Mouse (Mus musculus) neural tube, embryonic 12.5 days (tissue): ENCODE results near the gene Masp1. TPM values are rescaled to one million over a fixed set of nuclear protein-coding genes. Genes with fewer than 3 reads are reported as not detected.
A peak's percentile ranks its signal among the peaks of the same experiment; 100 is the strongest.

Experiments
- ATAC-seq: fragments of 200-750 bp; cut with Nextera tagmentation; 2 replicates; pipeline ENCODE4 v1.8.0; 2017; ENCODE audit warnings: low read depth, mild to moderate bottlenecking, moderate TSS enrichment, moderate library complexity; ENCODE audit not compliant: low FRiP score
- H3K27ac ChIP-seq: fragments of 300-500 bp; sonication (generic); 2 replicates; pipeline ENCODE4 v1.5.1; 2016
- H3K27me3 ChIP-seq: fragments of 300-500 bp; sonication (generic); replicated peaks from 2 replicates; pipeline ENCODE4 v1.6.1; 2016; ENCODE audit warnings: mild to moderate bottlenecking
- H3K36me3 ChIP-seq: fragments of 300-500 bp; sonication (generic); 2 replicates; pipeline ENCODE4 v1.6.1; 2016; ENCODE audit warnings: mild to moderate bottlenecking
- H3K4me1 ChIP-seq: fragments of 300-500 bp; sonication (generic); 2 replicates; pipeline ENCODE4 v1.6.1; 2016
- H3K4me2 ChIP-seq: fragments of 300-500 bp; sonication (generic); replicated peaks from 2 replicates; pipeline ENCODE4 v1.6.1; 2016; ENCODE audit warnings: mild to moderate bottlenecking
- H3K4me3 ChIP-seq: fragments of 300-500 bp; sonication (generic); 2 replicates; pipeline ENCODE4 v1.5.1; 2016
- H3K9ac ChIP-seq: fragments of 300-500 bp; sonication (generic); 2 replicates; pipeline ENCODE4 v1.6.1; 2016; ENCODE audit warnings: mild to moderate bottlenecking
- H3K9me3 ChIP-seq: fragments of 300-500 bp; sonication (generic); 2 replicates; pipeline ENCODE4 v1.6.1; 2016; ENCODE audit warnings: mild to moderate bottlenecking
- WGBS: fragments of 180-500 bp; shearing (Covaris S2); methylation state at CpG from one replicate; pipeline ENCODE4 v1.1.7; 2016; 5-methylcytosine and 5-hydroxymethylcytosine counted together
- polyA plus RNA-seq: library from polyadenylated mRNA; unstranded; fragments of >200 nt; fragmentation: Nextera tagmentation; extraction: Ambion mirVana; gene quantifications from 2 replicates; pipeline ENCODE4 v1.2.1, GENCODE M21; 2016

The Masp1 gene
- polyA plus RNA-seq, 1 experiment from 2014 or later = 35.5 TPM

DNA sequence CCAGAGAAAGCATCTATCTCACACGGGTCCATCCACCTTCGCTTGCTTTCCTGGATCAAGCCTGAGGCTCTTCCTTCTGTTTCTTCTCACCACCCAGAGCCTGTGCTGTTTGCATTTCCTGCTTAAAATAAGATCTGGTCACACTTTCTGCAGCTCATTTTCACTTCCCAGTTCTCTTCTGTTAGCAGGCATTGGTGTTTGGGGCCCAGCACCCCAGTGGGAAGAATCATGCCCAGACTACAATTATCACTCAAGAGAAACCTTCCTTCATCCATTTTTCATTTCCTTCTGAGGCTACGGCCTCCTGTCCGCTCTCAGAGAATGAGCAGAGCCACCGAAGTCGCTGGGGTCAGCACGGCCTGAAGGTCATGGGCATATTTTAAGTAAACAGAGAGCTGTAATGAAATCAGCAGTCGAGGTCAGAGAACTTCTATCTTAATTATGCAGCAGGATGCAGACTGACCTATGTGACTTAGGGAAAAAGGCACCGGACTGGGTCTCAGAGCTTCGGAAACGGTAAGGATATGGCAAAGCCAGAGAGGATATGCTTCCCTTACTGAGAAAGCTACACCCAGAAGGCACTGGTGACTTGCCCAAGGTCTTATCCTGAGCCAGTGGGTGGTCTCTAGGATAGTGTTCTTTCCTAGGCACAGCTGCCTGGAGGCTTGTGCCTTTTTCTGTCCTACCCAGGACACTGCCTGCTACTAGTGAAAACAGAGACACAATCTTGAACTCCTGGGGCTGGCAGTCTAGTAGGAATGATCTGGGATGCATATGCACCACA, 14.5 kb downstream of the Masp1 start:
- WGBS = 58% methylated on average over 11 of the region's 11 CpGs
- Histone ChIP-seq H3K27me3 (no peaks in the 10 kb centered on the region), H3K4me2 (no peak overlapping the region), H3K36me3 (peaks cover 11% of the 10 kb centered on the region; the same call in 1 of the 2 replicates), H3K4me3 (no peak overlapping the region), H3K9me3 (no peaks in the 10 kb centered on the region), H3K27ac (no peak overlapping the region), H3K4me1 (peaks cover 21% of the 10 kb centered on the region), H3K9ac (no peak overlapping the region)
- ATAC-seq = no peak

DNA sequence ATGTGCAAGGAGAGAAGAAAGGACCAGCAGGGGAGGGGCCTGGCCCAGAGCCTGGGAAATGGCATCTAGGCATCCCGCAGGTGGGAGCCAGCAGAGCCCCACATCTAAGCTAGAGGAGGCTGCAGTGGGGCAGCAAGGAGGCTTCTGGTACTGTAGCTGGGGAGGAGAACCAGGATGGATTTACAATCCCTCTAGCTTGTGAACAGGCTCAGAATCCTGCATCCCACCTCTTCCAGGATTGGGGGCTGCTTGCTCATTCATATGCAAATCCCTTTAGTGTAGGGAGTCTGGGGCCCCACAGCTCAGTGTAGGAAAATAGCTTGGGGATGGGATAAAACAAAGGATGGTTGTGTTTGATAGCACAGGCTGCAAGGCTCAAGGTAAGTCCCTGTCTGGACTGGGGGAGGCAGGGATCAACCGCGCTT, 16.3 kb downstream of the Masp1 start:
- Histone ChIP-seq H3K36me3 (no peaks in the 10 kb centered on the region), H3K27me3 (no peaks in the 10 kb centered on the region), H3K4me3 (no peak overlapping the region), H3K9me3 (no peaks in the 10 kb centered on the region), H3K4me2 (peak overlapping the region; percentile 14; the same call in 1 of the 2 replicates), H3K27ac (no peak overlapping the region), H3K9ac (no peak overlapping the region), H3K4me1 (peaks cover 21% of the 10 kb centered on the region)
- peak; percentile 95 for ATAC-seq
- WGBS = 10% methylated on average over 3 of the region's 3 CpGs

DNA sequence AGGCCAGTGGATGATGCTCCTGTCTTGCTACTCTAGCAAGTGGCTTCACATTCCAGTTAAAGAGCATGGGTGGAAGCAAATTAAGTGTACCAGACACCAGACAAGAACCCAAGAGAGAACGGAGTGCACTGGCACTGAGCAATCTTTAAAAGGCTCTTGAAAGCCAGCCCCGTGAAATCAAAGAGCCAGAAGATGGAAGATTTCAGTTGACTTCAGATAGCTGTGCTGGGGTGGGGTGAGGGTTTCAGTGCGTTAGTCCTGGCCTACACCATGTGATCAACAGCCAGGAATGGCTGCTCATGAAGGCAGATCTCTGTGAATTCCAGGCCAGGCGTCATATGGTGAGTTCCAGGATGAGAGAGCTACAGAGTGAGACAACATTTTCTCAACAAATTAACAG, 17.3 kb downstream of the Masp1 start:
- H3K27ac ChIP-seq = no peak overlapping the region
- no peak for ATAC-seq
- 73% methylated on average over 4 of the region's 4 CpGs for WGBS
- peaks cover 24% of the 10 kb centered on the region for H3K4me1 ChIP-seq
- no peak overlapping the region for H3K4me2 ChIP-seq
- H3K9ac ChIP-seq = no peak overlapping the region
- no peak overlapping the region for H3K4me3 ChIP-seq
- no peaks in the 10 kb centered on the region for H3K36me3 ChIP-seq
- H3K27me3 ChIP-seq = no peaks in the 10 kb centered on the region
- no peaks in the 10 kb centered on the region for H3K9me3 ChIP-seq

DNA sequence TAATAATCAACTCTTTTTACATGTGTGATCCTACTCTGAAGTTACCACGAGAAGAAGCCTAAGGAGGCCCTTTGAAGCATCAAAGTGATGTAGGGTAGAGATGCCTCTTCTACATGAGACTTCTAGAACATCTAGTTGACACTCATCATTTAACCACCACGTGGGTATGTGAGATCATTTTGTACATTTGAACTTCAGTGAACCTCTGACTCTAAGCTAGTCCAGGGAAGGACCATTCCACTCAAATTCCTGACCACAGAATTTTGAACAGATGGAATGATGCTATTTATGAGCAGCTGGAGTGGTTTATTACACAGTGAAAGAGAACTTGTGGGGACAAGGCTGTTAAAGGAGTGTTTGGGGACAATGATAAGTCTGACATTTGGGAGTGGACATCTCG, 18.1 kb downstream of the Masp1 start:
- ATAC-seq = no peak
- H3K27me3 ChIP-seq = no peaks in the 10 kb centered on the region
- no peak overlapping the region for H3K9ac ChIP-seq
- peaks cover 32% of the 10 kb centered on the region for H3K4me1 ChIP-seq
- WGBS = 81% methylated on average over 3 of the region's 3 CpGs
- H3K36me3 ChIP-seq = no peaks in the 10 kb centered on the region
- H3K9me3 ChIP-seq = no peaks in the 10 kb centered on the region
- H3K4me2 ChIP-seq = no peak overlapping the region
- no peak overlapping the region for H3K27ac ChIP-seq
- H3K4me3 ChIP-seq = no peak overlapping the region

DNA sequence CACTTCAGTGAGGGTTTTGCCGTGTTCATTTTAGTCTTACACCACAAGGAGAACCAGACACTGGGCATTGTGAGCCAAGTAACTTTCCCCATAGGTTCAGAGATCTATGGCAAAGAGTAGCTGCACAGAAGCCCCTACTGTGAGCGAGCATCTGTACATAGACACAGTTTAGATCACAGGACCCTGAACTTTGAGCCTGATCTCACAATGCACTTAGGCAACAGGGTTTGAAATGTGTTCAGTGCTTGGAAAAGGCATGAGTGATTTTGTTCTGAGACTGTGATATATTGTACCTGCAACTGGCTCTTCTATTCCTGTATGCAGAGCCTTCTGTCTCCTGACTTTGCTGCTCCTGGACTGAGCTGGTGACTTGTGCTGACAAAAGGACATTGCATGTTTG, 19.3 kb downstream of the Masp1 start:
- Histone ChIP-seq H3K9ac (no peak overlapping the region), H3K27ac (no peak overlapping the region), H3K9me3 (no peaks in the 10 kb centered on the region), H3K36me3 (no peaks in the 10 kb centered on the region), H3K4me1 (peaks cover 39% of the 10 kb centered on the region), H3K4me2 (no peak overlapping the region), H3K27me3 (no peaks in the 10 kb centered on the region), H3K4me3 (no peak overlapping the region)
- ATAC-seq = no peak
- 89% methylated on average over 2 of the region's 2 CpGs for WGBS

DNA sequence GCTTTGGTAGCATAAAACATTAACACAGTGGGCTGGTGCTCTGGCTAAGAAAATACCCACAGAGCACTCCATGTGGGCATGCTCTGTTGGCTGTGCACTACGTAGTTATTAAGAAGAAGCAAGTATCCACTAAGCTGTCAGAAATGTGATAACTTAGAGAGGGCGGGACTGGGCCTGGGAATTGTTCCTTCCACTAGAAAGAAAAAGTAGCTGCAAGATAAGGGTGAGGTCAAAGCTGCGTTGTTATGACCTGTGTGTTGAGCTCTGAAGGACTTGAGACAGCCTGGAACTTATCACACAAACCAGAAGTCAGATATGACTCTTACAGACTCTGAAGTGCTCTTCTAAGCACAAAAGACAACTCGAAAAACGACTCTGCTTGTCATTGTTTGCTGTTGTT, 20.1 kb downstream of the Masp1 start:
- 87% methylated on average over 5 of the region's 5 CpGs for WGBS
- Histone ChIP-seq H3K4me3 (no peak overlapping the region), H3K27ac (no peak overlapping the region), H3K9ac (no peak overlapping the region), H3K4me2 (no peak overlapping the region), H3K4me1 (peaks cover 32% of the 10 kb centered on the region), H3K9me3 (no peaks in the 10 kb centered on the region), H3K27me3 (no peaks in the 10 kb centered on the region), H3K36me3 (no peaks in the 10 kb centered on the region)
- ATAC-seq = no peak

DNA sequence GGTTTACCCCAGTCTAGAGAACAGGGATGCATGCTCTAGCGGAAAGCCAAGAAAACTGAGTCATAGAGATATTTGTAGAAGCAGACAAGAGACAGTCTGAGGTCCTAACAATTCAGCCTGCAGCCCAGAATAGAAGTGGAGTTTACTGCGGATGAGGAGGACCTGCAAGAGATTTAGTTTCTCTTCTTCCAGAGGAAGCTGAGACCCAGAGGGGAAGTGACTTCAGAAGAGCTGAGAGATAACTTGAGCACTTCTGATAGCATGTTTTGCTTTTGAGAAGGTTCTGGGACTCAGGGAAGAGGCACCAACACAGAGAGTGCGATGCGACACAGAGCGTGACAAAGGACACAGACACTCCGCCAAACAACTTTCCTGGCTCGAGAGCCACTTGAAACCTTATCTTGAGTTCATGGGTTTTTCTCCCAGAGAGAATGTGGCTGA, 21.9 kb downstream of the Masp1 start:
- Histone ChIP-seq H3K27me3 (no peaks in the 10 kb centered on the region), H3K4me2 (no peak overlapping the region), H3K4me1 (peaks cover 18% of the 10 kb centered on the region; the same call in 1 of the 2 replicates), H3K4me3 (no peak overlapping the region), H3K9me3 (no peaks in the 10 kb centered on the region), H3K27ac (no peak overlapping the region), H3K9ac (no peak overlapping the region), H3K36me3 (peaks cover 13% of the 10 kb centered on the region)
- ATAC-seq = no peak
- 84% methylated on average over 7 of the region's 7 CpGs for WGBS

DNA sequence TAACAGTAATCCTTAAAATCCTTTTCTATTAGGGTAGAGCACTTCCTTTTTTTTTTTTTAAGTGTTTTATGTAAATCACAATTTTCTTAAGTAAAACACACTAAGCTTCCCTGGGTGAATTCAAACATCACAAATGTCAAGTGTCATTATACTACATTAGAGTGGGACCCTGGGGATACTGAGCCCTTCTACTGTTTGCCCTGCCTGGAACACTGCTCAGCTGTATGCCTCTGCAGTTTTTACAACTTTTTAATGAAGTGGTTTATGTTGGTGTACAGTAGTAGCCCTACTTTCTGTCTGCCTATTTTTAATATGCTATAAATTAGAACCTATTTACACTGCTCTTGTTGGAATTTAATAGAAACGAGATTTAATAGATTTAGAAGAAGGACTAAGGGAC, 22.7 kb downstream of the Masp1 start:
- Histone ChIP-seq H3K36me3 (peaks cover 19% of the 10 kb centered on the region), H3K4me1 (peaks cover 18% of the 10 kb centered on the region; the same call in 1 of the 2 replicates), H3K27me3 (no peaks in the 10 kb centered on the region), H3K9me3 (no peaks in the 10 kb centered on the region), H3K4me2 (no peak overlapping the region), H3K9ac (no peak overlapping the region), H3K4me3 (no peak overlapping the region), H3K27ac (no peak overlapping the region)
- ATAC-seq = no peak
- WGBS = 58% methylated on average over 1 of the region's 1 CpGs

DNA sequence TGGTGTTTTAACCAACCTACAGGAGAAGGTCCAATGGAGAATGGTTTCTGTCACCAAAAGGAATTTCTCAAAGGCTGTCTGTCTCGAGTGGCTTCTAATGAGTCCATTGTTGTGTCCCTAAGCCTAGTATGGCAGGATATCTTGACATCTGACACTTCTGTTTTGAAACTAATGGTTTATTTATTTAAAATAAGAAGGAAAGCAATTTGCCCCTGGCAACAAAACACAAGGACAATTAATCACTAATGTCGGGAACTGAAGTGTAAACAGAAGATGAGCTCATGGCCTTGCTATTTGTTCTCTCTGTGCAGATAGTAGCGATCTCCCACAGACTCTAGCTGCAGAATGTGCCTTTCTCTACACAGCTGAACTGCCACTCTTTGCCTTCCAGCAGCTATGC, 23.2 kb downstream of the Masp1 start:
- ATAC-seq = peak; percentile 67; the same call in 1 of the 2 replicates
- Histone ChIP-seq H3K4me2 (no peak overlapping the region), H3K4me1 (peaks cover 18% of the 10 kb centered on the region; the same call in 1 of the 2 replicates), H3K27me3 (no peaks in the 10 kb centered on the region), H3K4me3 (no peak overlapping the region), H3K27ac (no peak overlapping the region), H3K9me3 (no peaks in the 10 kb centered on the region), H3K9ac (no peak overlapping the region), H3K36me3 (peaks cover 22% of the 10 kb centered on the region)
- 6% methylated on average over 3 of the region's 3 CpGs for WGBS

DNA sequence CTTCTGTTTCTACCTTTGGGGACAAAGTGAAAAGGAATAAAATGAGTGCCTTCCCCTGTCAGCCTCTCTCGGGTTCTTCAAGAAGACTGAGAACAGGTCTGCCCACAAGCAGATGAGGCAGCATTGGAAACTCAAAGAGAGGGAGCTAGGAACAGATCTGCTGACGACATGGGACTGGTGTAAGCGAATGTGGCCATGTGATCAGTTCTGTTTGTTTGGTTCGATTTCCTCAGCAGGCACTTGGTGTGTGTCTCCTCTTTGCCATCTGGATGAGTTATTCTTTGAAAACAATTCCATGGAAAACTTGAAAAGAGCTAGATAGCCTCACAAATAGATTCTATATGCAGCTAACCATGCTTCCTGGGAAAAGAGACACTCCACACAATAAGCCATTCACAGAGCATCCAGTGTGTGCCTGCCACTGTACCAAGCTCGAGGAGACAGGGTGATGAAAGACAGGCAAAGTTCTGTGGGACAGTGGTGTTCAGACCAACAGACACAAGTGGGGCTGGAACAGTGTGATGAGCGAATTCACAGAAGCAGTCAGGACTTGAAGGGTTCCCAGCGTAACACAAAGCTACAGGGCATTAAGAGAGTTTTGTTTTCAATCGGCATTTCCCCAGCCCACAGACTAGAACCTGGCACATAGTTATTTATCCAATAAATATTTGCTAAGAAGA, 24.2 kb downstream of the Masp1 start:
- Histone ChIP-seq H3K4me3 (no peak overlapping the region), H3K27me3 (no peaks in the 10 kb centered on the region), H3K9ac (no peak overlapping the region), H3K36me3 (peaks cover 32% of the 10 kb centered on the region), H3K27ac (no peak overlapping the region), H3K4me1 (peaks cover 18% of the 10 kb centered on the region; the same call in 1 of the 2 replicates), H3K4me2 (no peak overlapping the region), H3K9me3 (no peaks in the 10 kb centered on the region)
- 67% methylated on average over 8 of the region's 8 CpGs for WGBS
- ATAC-seq = peak; percentile 57; the same call in 1 of the 2 replicates

DNA sequence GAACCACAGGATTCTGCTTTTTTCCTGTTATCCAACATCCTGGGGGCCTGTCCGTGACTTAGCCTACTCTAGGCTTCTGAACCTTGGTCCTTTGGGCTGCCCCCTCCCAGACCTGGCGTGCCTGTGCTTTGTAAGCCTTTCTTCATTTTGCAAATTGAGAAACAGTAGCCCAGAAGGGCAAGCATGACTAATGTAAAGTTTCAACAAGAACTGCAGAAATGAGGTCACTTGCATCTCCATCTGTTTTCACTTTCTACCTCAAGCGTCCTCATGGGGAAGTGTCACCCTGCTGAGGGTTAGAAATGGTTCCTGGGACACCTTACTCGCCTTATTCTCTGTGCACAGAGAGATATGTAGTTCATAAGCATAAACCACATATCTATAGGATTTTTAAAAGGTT, 27.8 kb downstream of the Masp1 start:
- Histone ChIP-seq H3K36me3 (peaks cover 43% of the 10 kb centered on the region), H3K9ac (no peak overlapping the region), H3K27ac (no peak overlapping the region), H3K4me1 (peaks cover 9% of the 10 kb centered on the region; the same call in 1 of the 2 replicates), H3K27me3 (no peaks in the 10 kb centered on the region), H3K4me3 (no peak overlapping the region), H3K4me2 (no peak overlapping the region), H3K9me3 (no peaks in the 10 kb centered on the region)
- WGBS = 79% methylated on average over 4 of the region's 4 CpGs
- no peak for ATAC-seq

DNA sequence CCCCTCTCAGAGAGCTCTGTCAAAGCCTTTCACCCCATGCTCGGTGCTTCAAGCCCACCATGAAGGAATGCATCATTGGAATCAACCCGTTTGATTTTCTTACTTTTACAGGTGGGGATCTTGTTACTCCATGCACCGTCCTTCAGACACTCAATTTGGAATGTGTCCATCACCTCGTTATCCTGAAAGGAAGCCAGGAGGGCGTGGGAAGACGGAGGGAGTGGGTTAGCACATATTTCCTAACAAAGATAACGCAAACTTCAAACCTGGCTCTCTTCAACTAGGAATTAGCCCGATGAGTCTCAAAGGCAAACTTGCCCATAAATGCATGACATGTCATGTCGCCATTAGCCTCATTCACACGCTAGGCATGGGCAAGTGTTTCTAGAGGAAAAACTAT, 37.3 kb downstream of the Masp1 start:
- H3K36me3 ChIP-seq = peaks cover 39% of the 10 kb centered on the region
- H3K27me3 ChIP-seq = no peaks in the 10 kb centered on the region

More for the DNA sequence above, 37.3 kb downstream of the Masp1 start:
- Histone ChIP-seq H3K4me2 (no peak overlapping the region), H3K4me3 (no peak overlapping the region), H3K9ac (no peak overlapping the region), H3K27ac (no peak overlapping the region), H3K9me3 (no peaks in the 10 kb centered on the region), H3K4me1 (no peaks in the 10 kb centered on the region)
- ATAC-seq = no peak
- 91% methylated on average over 10 of the region's 10 CpGs for WGBS
